16 mouse cellular contexts compared by ENCODE assay signal in genomic region chr10:67029297-67029696, GRCm38 (mm10).
DNase-seq lines count a peak whose midpoint lies in the region; ATAC-seq lines count a peak whose summit lies in the region.
"Had no signal": no experiment of that assay in that cellular context is flagged by ENCODE, and none has a peak within 500 bp of the region (broad histone marks: within the 10 kb centered on the region; RNA-seq: fewer than 3 reads in every experiment).

No protein-coding gene starts in this region.

- H3K4me1 ChIP-seq in hindbrain, embryonic 13.5 days (replicated peaks): peaks cover 16% of the 10 kb centered on the region
- H3K4me1 ChIP-seq in hindbrain, embryonic 12.5 days: peaks cover 11% of the 10 kb centered on the region

- no peak overlapping the region for H3K4me3 ChIP-seq in hindbrain, embryonic 13.5 days
- H3K4me3 ChIP-seq in hindbrain, embryonic 12.5 days: no peak overlapping the region
- H3K4me3 ChIP-seq: embryonic facial prominence, embryonic 15.5 days; forebrain, embryonic 12.5 days; midbrain, embryonic 10.5 days had no signal

- WGBS in hindbrain, embryonic 13.5 days: 78% methylated on average over 12 of the region's 12 CpGs
- WGBS in hindbrain, embryonic 12.5 days: 87% methylated on average over 12 of the region's 12 CpGs

- no peak overlapping the region for H3K4me2 ChIP-seq in hindbrain, embryonic 13.5 days
- no peak overlapping the region for H3K4me2 ChIP-seq in hindbrain, embryonic 12.5 days (replicated peaks)
- H3K4me2 ChIP-seq: embryonic facial prominence, embryonic 15.5 days; forebrain, embryonic 12.5 days had no signal

- DNase-seq in adrenal gland, adult 2 months: peak; percentile 45
- no peak for DNase-seq in adrenal gland, postnatal 4 days (ENCODE audit: low spot score in 2 of 2)
- peak; percentile 56 for DNase-seq in ovary, adult 18-20 months (ENCODE audit: low spot score)
- no peak for DNase-seq in ovary, postnatal 10 days (ENCODE audit: low spot score)
- DNase-seq in left cerebral cortex, postnatal 25 days (ENCODE audit: low spot score in 2 of 2): no peak
- DNase-seq in gastrocnemius, adult 8-10 months (ENCODE audit: low spot score in 2 of 2): no peak
- DNase-seq: right cerebral cortex, postnatal 14 days; thymus, postnatal 25 days had no signal

- intact Hi-C loops in left cerebral cortex, postnatal 25 days (cut with DNase I): no loop called here

- ATAC-seq in hindbrain, embryonic 13.5 days (ENCODE audit: low FRiP score): no peak
- ATAC-seq in hindbrain, embryonic 12.5 days (ENCODE audit: low FRiP score): no peak
- ATAC-seq: Patski had no signal

- H3K9me3 ChIP-seq in hindbrain, embryonic 13.5 days: no peaks in the 10 kb centered on the region
- H3K9me3 ChIP-seq in hindbrain, embryonic 12.5 days (replicated peaks): no peaks in the 10 kb centered on the region
- H3K9me3 ChIP-seq: embryonic facial prominence, embryonic 15.5 days; forebrain, embryonic 12.5 days; midbrain, embryonic 10.5 days had no signal

- no peak overlapping the region for H3K9ac ChIP-seq in hindbrain, embryonic 13.5 days
- H3K9ac ChIP-seq in hindbrain, embryonic 12.5 days: no peak overlapping the region
- H3K9ac ChIP-seq: embryonic facial prominence, embryonic 15.5 days; forebrain, embryonic 12.5 days had no signal

- no peaks in the 10 kb centered on the region for H3K27me3 ChIP-seq in hindbrain, embryonic 13.5 days
- H3K27me3 ChIP-seq in hindbrain, embryonic 12.5 days: no peaks in the 10 kb centered on the region
- H3K27me3 ChIP-seq: CH12.LX; embryonic facial prominence, embryonic 15.5 days; forebrain, embryonic 12.5 days; Patski had no signal

- H3K27ac ChIP-seq in hindbrain, embryonic 13.5 days: 0 out of 2 replicates have a peak overlapping the region, but pooled peaks have one; percentile 40
- H3K27ac ChIP-seq in hindbrain, embryonic 12.5 days: no peak overlapping the region; the same call in 1 of the 2 replicates
- H3K27ac ChIP-seq: embryonic facial prominence, embryonic 15.5 days; forebrain, embryonic 12.5 days; midbrain, embryonic 10.5 days; stomach, postnatal 0 days had no signal

- H3K36me3 ChIP-seq in hindbrain, embryonic 13.5 days: peaks cover 20% of the 10 kb centered on the region
- peaks cover 11% of the 10 kb centered on the region for H3K36me3 ChIP-seq in hindbrain, embryonic 12.5 days

Comparison
In these comparisons a context has a peak if more than half of its experiments do, and no peak if none do; other contexts are left out.
1. DNase-seq: peak in adrenal gland, adult 2 months (single experiment) and ovary, adult 18-20 months (single experiment); none in adrenal gland, postnatal 4 days (0 of 2), ovary, postnatal 10 days (single experiment), left cerebral cortex, postnatal 25 days (0 of 2) and gastrocnemius, adult 8-10 months (0 of 2).